Mouse (Mus musculus): ENCODE measurements around the gene Gm21883. TPM values are rescaled to one million over a fixed set of nuclear protein-coding genes. Genes with fewer than 3 reads are reported as not detected.
"Not testable (repeated sequence)": the region's sequence is repeated elsewhere in the genome, so short reads cannot be mapped to it uniquely, and the experiment has no call there.

Gene Gm21883
- polyA plus RNA-seq (2016; fragmentation: Nextera tagmentation; extraction: Ambion mirVana), result not detected in 2 replicates

- H3K9ac ChIP-seq; H3K4me3 ChIP-seq; H3K4me1 ChIP-seq; H3K27me3 ChIP-seq (replicated peaks); H3K4me2 ChIP-seq (replicated peaks); H3K9me3 ChIP-seq; ATAC-seq (ENCODE audit: low FRiP score, low read depth); H3K36me3 ChIP-seq; H3K27ac ChIP-seq: not testable (repeated sequence)
- no CpG with 5 or more reads among the region's 1 CpGs for WGBS
Measured at GRCm38 (mm10) chrX:31574183-31574582, at the start of gene Gm21883. Gm21883 (minus strand) TSS chrX:31574283.

- H3K36me3 ChIP-seq; H3K9me3 ChIP-seq; H3K27ac ChIP-seq; H3K4me3 ChIP-seq; H3K4me1 ChIP-seq; H3K27me3 ChIP-seq (replicated peaks); H3K9ac ChIP-seq; H3K4me2 ChIP-seq (replicated peaks); ATAC-seq (ENCODE audit: low FRiP score, low read depth): not testable (repeated sequence)
- 66% methylated on average over 2 of the region's 2 CpGs for WGBS
Measured at GRCm38 (mm10) chrX:31618820-31619219, 44.7 kb upstream of the Gm21883 start, which contains the start of gene Spin2e. Spin2e (minus strand) TSS chrX:31618920.

Other genes with a start within 250 kb of the Gm21883 start
- gene Btbd35f26, start 237.8 kb downstream of the Gm21883 start, polyA plus RNA-seq (2016; fragmentation: Nextera tagmentation; extraction: Ambion mirVana), result not detected in 2 replicates
- not detected in 2 replicates for gene Btbd35f19, start 190.4 kb downstream of the Gm21883 start, polyA plus RNA-seq (2016; fragmentation: Nextera tagmentation; extraction: Ambion mirVana)
- gene Spin2e, start 44.6 kb upstream of the Gm21883 start, polyA plus RNA-seq (2016; fragmentation: Nextera tagmentation; extraction: Ambion mirVana), result not detected in 2 replicates
- gene Btbd35f25, start 142.9 kb upstream of the Gm21883 start, polyA plus RNA-seq (2016; fragmentation: Nextera tagmentation; extraction: Ambion mirVana), result not detected in 2 replicates